Mouse (Mus musculus): ENCODE data around the gene Fra10ac1. TPM values are rescaled to one million over a fixed set of nuclear protein-coding genes. Genes with fewer than 3 reads are reported as not detected.

Fra10ac1 gene
- polyA plus RNA-seq, 1 experiment, result 0.24 TPM

GRCm38 (mm10) chr19:38259436-38259835, 35.5 kb upstream of the Fra10ac1 start:
- Histone ChIP-seq H3K9me3 (ENCODE audit: control insufficient read depth, low read length) (no peaks in the 10 kb centered on the region), H3K4me3 (replicated peaks) (no peak overlapping the region), H3K36me3 (ENCODE audit: control insufficient read depth) (no peaks in the 10 kb centered on the region), H3K4me1 (ENCODE audit: control insufficient read depth) (no peaks in the 10 kb centered on the region), H3K27me3 (ENCODE audit: control insufficient read depth) (peaks cover 7% of the 10 kb centered on the region)
- TF ChIP-seq TAL1 (IDR thresholded peaks at IDR 0.05; ENCODE audit: low read length) (no peak), GATA1 (IDR thresholded peaks at IDR 0.05; ENCODE audit: low read length) (no peak)

GRCm38 (mm10) chr19:38258651-38259065, 34.7 kb upstream of the Fra10ac1 start:
- no peaks in the 10 kb centered on the region for H3K36me3 ChIP-seq (ENCODE audit: control insufficient read depth)
- TF ChIP-seq TAL1 (IDR thresholded peaks at IDR 0.05; ENCODE audit: low read length) (no peak), GATA1 (IDR thresholded peaks at IDR 0.05; ENCODE audit: low read length) (no peak)
- no peaks in the 10 kb centered on the region for H3K4me1 ChIP-seq (ENCODE audit: control insufficient read depth)
- H3K4me3 ChIP-seq (replicated peaks), result no peak overlapping the region
- H3K27me3 ChIP-seq (ENCODE audit: control insufficient read depth), result peaks cover under 1% of the 10 kb centered on the region
- H3K9me3 ChIP-seq (ENCODE audit: control insufficient read depth, low read length), result no peaks in the 10 kb centered on the region

GRCm38 (mm10) chr19:38253796-38254195, 29.8 kb upstream of the Fra10ac1 start:
- Histone ChIP-seq H3K27me3 (ENCODE audit: control insufficient read depth) (no peaks in the 10 kb centered on the region), H3K4me1 (ENCODE audit: control insufficient read depth) (no peaks in the 10 kb centered on the region), H3K4me3 (replicated peaks) (no peak overlapping the region), H3K9me3 (ENCODE audit: control insufficient read depth, low read length) (no peaks in the 10 kb centered on the region), H3K36me3 (ENCODE audit: control insufficient read depth) (no peaks in the 10 kb centered on the region)
- no peak for TF ChIP-seq TAL1 (IDR thresholded peaks at IDR 0.05; ENCODE audit: low read length)
- no peak for TF ChIP-seq GATA1 (IDR thresholded peaks at IDR 0.05; ENCODE audit: low read length)

GRCm38 (mm10) chr19:38249627-38250026, 25.7 kb upstream of the Fra10ac1 start:
- Histone ChIP-seq H3K36me3 (ENCODE audit: control insufficient read depth) (no peaks in the 10 kb centered on the region), H3K9me3 (ENCODE audit: control insufficient read depth, low read length) (no peaks in the 10 kb centered on the region), H3K27me3 (ENCODE audit: control insufficient read depth) (no peaks in the 10 kb centered on the region), H3K4me3 (replicated peaks) (no peak overlapping the region), H3K4me1 (ENCODE audit: control insufficient read depth) (no peaks in the 10 kb centered on the region)
- TF ChIP-seq TAL1 (IDR thresholded peaks at IDR 0.05; ENCODE audit: low read length), result no peak
- no peak for TF ChIP-seq GATA1 (IDR thresholded peaks at IDR 0.05; ENCODE audit: low read length)

- Histone ChIP-seq H3K4me3 (replicated peaks) (no peak overlapping the region), H3K36me3 (ENCODE audit: control insufficient read depth) (no peaks in the 10 kb centered on the region), H3K4me1 (ENCODE audit: control insufficient read depth) (no peaks in the 10 kb centered on the region), H3K27me3 (ENCODE audit: control insufficient read depth) (no peaks in the 10 kb centered on the region), H3K9me3 (ENCODE audit: control insufficient read depth, low read length) (no peaks in the 10 kb centered on the region)
- TF ChIP-seq GATA1 (IDR thresholded peaks at IDR 0.05; ENCODE audit: low read length) (no peak), TAL1 (IDR thresholded peaks at IDR 0.05; ENCODE audit: low read length) (no peak)
Observed at GRCm38 (mm10) chr19:38246177-38246622, 22.2 kb upstream of the Fra10ac1 start.

GRCm38 (mm10) chr19:38245361-38246176, 21.6 kb upstream of the Fra10ac1 start:
- Histone ChIP-seq H3K36me3 (ENCODE audit: control insufficient read depth) (no peaks in the 10 kb centered on the region), H3K4me3 (replicated peaks) (no peak overlapping the region)

GRCm38 (mm10) chr19:38244748-38245147, 20.8 kb upstream of the Fra10ac1 start:
- no peaks in the 10 kb centered on the region for H3K36me3 ChIP-seq (ENCODE audit: control insufficient read depth)
- no peaks in the 10 kb centered on the region for H3K27me3 ChIP-seq (ENCODE audit: control insufficient read depth)
- no peak overlapping the region for H3K4me3 ChIP-seq (replicated peaks)
- TF ChIP-seq GATA1 (IDR thresholded peaks at IDR 0.05; ENCODE audit: low read length) (no peak), TAL1 (IDR thresholded peaks at IDR 0.05; ENCODE audit: low read length) (no peak)
- H3K4me1 ChIP-seq (ENCODE audit: control insufficient read depth), result no peaks in the 10 kb centered on the region
- no peaks in the 10 kb centered on the region for H3K9me3 ChIP-seq (ENCODE audit: control insufficient read depth, low read length)

More at GRCm38 (mm10) chr19:38245361-38246176, 21.6 kb upstream of the Fra10ac1 start:
- Histone ChIP-seq H3K9me3 (ENCODE audit: control insufficient read depth, low read length) (no peaks in the 10 kb centered on the region), H3K27me3 (ENCODE audit: control insufficient read depth) (no peaks in the 10 kb centered on the region), H3K4me1 (ENCODE audit: control insufficient read depth) (no peaks in the 10 kb centered on the region)
- no peak for TF ChIP-seq GATA1 (IDR thresholded peaks at IDR 0.05; ENCODE audit: low read length)
- TF ChIP-seq TAL1 (IDR thresholded peaks at IDR 0.05; ENCODE audit: low read length), result no peak

GRCm38 (mm10) chr19:38242314-38242852, 18.4 kb upstream of the Fra10ac1 start:
- Histone ChIP-seq H3K4me1 (ENCODE audit: control insufficient read depth) (no peaks in the 10 kb centered on the region; the same call in 1 of the 2 replicates), H3K36me3 (ENCODE audit: control insufficient read depth) (no peaks in the 10 kb centered on the region), H3K4me3 (replicated peaks) (no peak overlapping the region), H3K27me3 (ENCODE audit: control insufficient read depth) (no peaks in the 10 kb centered on the region), H3K9me3 (ENCODE audit: control insufficient read depth, low read length) (no peaks in the 10 kb centered on the region)
- no peak for TF ChIP-seq GATA1 (IDR thresholded peaks at IDR 0.05; ENCODE audit: low read length)
- no peak for TF ChIP-seq TAL1 (IDR thresholded peaks at IDR 0.05; ENCODE audit: low read length)

- no peaks in the 10 kb centered on the region for H3K36me3 ChIP-seq (ENCODE audit: control insufficient read depth)
- H3K27me3 ChIP-seq (ENCODE audit: control insufficient read depth), result no peaks in the 10 kb centered on the region
- no peaks in the 10 kb centered on the region for H3K9me3 ChIP-seq (ENCODE audit: control insufficient read depth, low read length)
- no peaks in the 10 kb centered on the region; the same call in 1 of the 2 replicates for H3K4me1 ChIP-seq (ENCODE audit: control insufficient read depth)
- TF ChIP-seq GATA1 (IDR thresholded peaks at IDR 0.05; ENCODE audit: low read length), result no peak
- no peak for TF ChIP-seq TAL1 (IDR thresholded peaks at IDR 0.05; ENCODE audit: low read length)
- H3K4me3 ChIP-seq (replicated peaks), result no peak overlapping the region
Observed at GRCm38 (mm10) chr19:38238213-38238951, 14.4 kb upstream of the Fra10ac1 start.

Data from erythroblast, embryonic 14.5 days (primary cell).